Mouse (Mus musculus): Measurements from ENCODE around the gene Myh3. TPM values are rescaled to one million over a fixed set of nuclear protein-coding genes. Genes with fewer than 3 reads are reported as not detected.

Myh3 gene
- polyA plus RNA-seq, 1 experiment from 2014 or later, result 150 TPM

GRCm38 (mm10) chr11:67144559-67145265 is 66.6 kb downstream of the Myh3 start:
- no peak overlapping the region for H3K4me2 ChIP-seq (replicated peaks)
- ATAC-seq (ENCODE audit: insufficient number of reproducible peaks, low FRiP score, low TSS enrichment, low read depth), result no peak
- WGBS, result 59% methylated on average over 6 of the region's 6 CpGs

GRCm38 (mm10) chr11:67145482-67146408 is 67.6 kb downstream of the Myh3 start:
- H3K27me3 ChIP-seq, result no peaks in the 10 kb centered on the region
- 73% methylated on average over 5 of the region's 5 CpGs for WGBS
- H3K36me3 ChIP-seq, result no peaks in the 10 kb centered on the region
- H3K4me3 ChIP-seq (replicated peaks), result no peak overlapping the region
- H3K9me3 ChIP-seq (replicated peaks), result no peaks in the 10 kb centered on the region
- no peak overlapping the region for H3K4me2 ChIP-seq (replicated peaks)
- ATAC-seq (ENCODE audit: insufficient number of reproducible peaks, low FRiP score, low TSS enrichment, low read depth), result no peak
- H3K9ac ChIP-seq, result no peak overlapping the region
- H3K27ac ChIP-seq (replicated peaks), result no peak overlapping the region
- no peaks in the 10 kb centered on the region for H3K4me1 ChIP-seq

More at GRCm38 (mm10) chr11:67144559-67145265, 66.6 kb downstream of the Myh3 start:
- Histone ChIP-seq H3K4me1 (no peaks in the 10 kb centered on the region), H3K36me3 (no peaks in the 10 kb centered on the region), H3K27me3 (no peaks in the 10 kb centered on the region), H3K9ac (no peak overlapping the region), H3K9me3 (replicated peaks) (no peaks in the 10 kb centered on the region), H3K27ac (replicated peaks) (no peak overlapping the region), H3K4me3 (replicated peaks) (no peak overlapping the region)

- ATAC-seq (ENCODE audit: insufficient number of reproducible peaks, low FRiP score, low TSS enrichment, low read depth), result no peak
- H3K4me2 ChIP-seq (replicated peaks), result no peak overlapping the region
- no peak overlapping the region for H3K9ac ChIP-seq
- no peaks in the 10 kb centered on the region for H3K27me3 ChIP-seq
- H3K9me3 ChIP-seq (replicated peaks), result no peaks in the 10 kb centered on the region
- H3K36me3 ChIP-seq, result no peaks in the 10 kb centered on the region
- 88% methylated on average over 4 of the region's 4 CpGs for WGBS
- H3K4me3 ChIP-seq (replicated peaks), result no peak overlapping the region
- H3K4me1 ChIP-seq, result no peaks in the 10 kb centered on the region
- H3K27ac ChIP-seq (replicated peaks), result no peak overlapping the region
Measured at GRCm38 (mm10) chr11:67146409-67147282, 68.5 kb downstream of the Myh3 start.

GRCm38 (mm10) chr11:67147283-67147921 is 69.3 kb downstream of the Myh3 start:
- no peaks in the 10 kb centered on the region for H3K4me1 ChIP-seq
- WGBS, result 90% methylated on average over 12 of the region's 12 CpGs
- no peak overlapping the region for H3K27ac ChIP-seq (replicated peaks)
- H3K36me3 ChIP-seq, result no peaks in the 10 kb centered on the region
- ATAC-seq (ENCODE audit: insufficient number of reproducible peaks, low FRiP score, low TSS enrichment, low read depth), result no peak
- H3K27me3 ChIP-seq, result no peaks in the 10 kb centered on the region
- no peak overlapping the region for H3K4me3 ChIP-seq (replicated peaks)
- H3K4me2 ChIP-seq (replicated peaks), result no peak overlapping the region
- no peak overlapping the region for H3K9ac ChIP-seq
- no peaks in the 10 kb centered on the region for H3K9me3 ChIP-seq (replicated peaks)

GRCm38 (mm10) chr11:67148286-67149012 is 70.3 kb downstream of the Myh3 start:
- no peaks in the 10 kb centered on the region for H3K9me3 ChIP-seq (replicated peaks)
- H3K36me3 ChIP-seq, result no peaks in the 10 kb centered on the region
- H3K4me2 ChIP-seq (replicated peaks), result no peak overlapping the region
- H3K27me3 ChIP-seq, result no peaks in the 10 kb centered on the region
- 83% methylated on average over 4 of the region's 4 CpGs for WGBS
- no peaks in the 10 kb centered on the region for H3K4me1 ChIP-seq
- H3K9ac ChIP-seq, result no peak overlapping the region
- ATAC-seq (ENCODE audit: insufficient number of reproducible peaks, low FRiP score, low TSS enrichment, low read depth), result no peak
- no peak overlapping the region for H3K4me3 ChIP-seq (replicated peaks)
- H3K27ac ChIP-seq (replicated peaks), result no peak overlapping the region

- 92% methylated on average over 2 of the region's 2 CpGs for WGBS
- ATAC-seq (ENCODE audit: insufficient number of reproducible peaks, low FRiP score, low TSS enrichment, low read depth), result no peak
- Histone ChIP-seq H3K27ac (replicated peaks) (no peak overlapping the region), H3K36me3 (no peaks in the 10 kb centered on the region), H3K9ac (no peak overlapping the region), H3K4me3 (replicated peaks) (no peak overlapping the region), H3K4me2 (replicated peaks) (no peak overlapping the region), H3K9me3 (replicated peaks) (no peaks in the 10 kb centered on the region), H3K27me3 (no peaks in the 10 kb centered on the region), H3K4me1 (no peaks in the 10 kb centered on the region)
Measured at GRCm38 (mm10) chr11:67150237-67150636, 72.1 kb downstream of the Myh3 start.

GRCm38 (mm10) chr11:67151159-67151558 is 73.1 kb downstream of the Myh3 start:
- Histone ChIP-seq H3K27ac (replicated peaks) (no peak overlapping the region), H3K27me3 (no peaks in the 10 kb centered on the region), H3K9me3 (replicated peaks) (no peaks in the 10 kb centered on the region), H3K36me3 (no peaks in the 10 kb centered on the region), H3K4me1 (no peaks in the 10 kb centered on the region), H3K9ac (no peak overlapping the region), H3K4me3 (replicated peaks) (no peak overlapping the region), H3K4me2 (replicated peaks) (no peak overlapping the region)
- 71% methylated on average over 3 of the region's 3 CpGs for WGBS
- ATAC-seq (ENCODE audit: insufficient number of reproducible peaks, low FRiP score, low TSS enrichment, low read depth), result no peak

Small RNA genes within 50 kb of the gene (microRNA-seq; reads per million reads assigned to microRNA genes)
- gene Mir6923 (ENCODE audit: borderline number of aligned reads), result 0.52 reads per million

Other genes with a start within 250 kb of the Myh3 start
- 1.1 and 1.6 TPM in 2 replicates for gene Pirt, start 166.3 kb upstream of the Myh3 start, polyA plus RNA-seq (2015; fragmentation: Nextera tagmentation; extraction: Ambion mirVana)
- gene Tmem238l, start 121.7 kb upstream of the Myh3 start, polyA plus RNA-seq (2015; fragmentation: Nextera tagmentation; extraction: Ambion mirVana), result 0.21 and 0.37 TPM in 2 replicates
- gene Tmem220, start 53.1 kb upstream of the Myh3 start, polyA plus RNA-seq (2015; fragmentation: Nextera tagmentation; extraction: Ambion mirVana), result 1.9 and 2.2 TPM in 2 replicates
- gene Adprm, start 25.7 kb upstream of the Myh3 start, polyA plus RNA-seq (2015; fragmentation: Nextera tagmentation; extraction: Ambion mirVana), result 33.9 and 35.4 TPM in 2 replicates
- 16.7 and 17.0 TPM in 2 replicates for gene Sco1, start 25.6 kb upstream of the Myh3 start, polyA plus RNA-seq (2015; fragmentation: Nextera tagmentation; extraction: Ambion mirVana)
- 0.24 and 0.44 TPM in 2 replicates for gene Myh2, start 92.7 kb downstream of the Myh3 start, polyA plus RNA-seq (2015; fragmentation: Nextera tagmentation; extraction: Ambion mirVana)
- gene Myh1, start 121.8 kb downstream of the Myh3 start, polyA plus RNA-seq (2015; fragmentation: Nextera tagmentation; extraction: Ambion mirVana), result 0.75 and 1.0 TPM in 2 replicates
- gene Myh4, start 159.7 kb downstream of the Myh3 start, polyA plus RNA-seq (2015; fragmentation: Nextera tagmentation; extraction: Ambion mirVana), result 0.18 and 0.20 TPM in 2 replicates
- 55.8 and 79.6 TPM in 2 replicates for gene Myh8, start 198.8 kb downstream of the Myh3 start, polyA plus RNA-seq (2015; fragmentation: Nextera tagmentation; extraction: Ambion mirVana)
- gene Myh13, start 243.4 kb downstream of the Myh3 start, polyA plus RNA-seq (2015; fragmentation: Nextera tagmentation; extraction: Ambion mirVana), result 0.08 and 0.11 TPM in 2 replicates